Mouse (Mus musculus): ENCODE measurements around the gene Grin3b.

Grin3b gene

DNA sequence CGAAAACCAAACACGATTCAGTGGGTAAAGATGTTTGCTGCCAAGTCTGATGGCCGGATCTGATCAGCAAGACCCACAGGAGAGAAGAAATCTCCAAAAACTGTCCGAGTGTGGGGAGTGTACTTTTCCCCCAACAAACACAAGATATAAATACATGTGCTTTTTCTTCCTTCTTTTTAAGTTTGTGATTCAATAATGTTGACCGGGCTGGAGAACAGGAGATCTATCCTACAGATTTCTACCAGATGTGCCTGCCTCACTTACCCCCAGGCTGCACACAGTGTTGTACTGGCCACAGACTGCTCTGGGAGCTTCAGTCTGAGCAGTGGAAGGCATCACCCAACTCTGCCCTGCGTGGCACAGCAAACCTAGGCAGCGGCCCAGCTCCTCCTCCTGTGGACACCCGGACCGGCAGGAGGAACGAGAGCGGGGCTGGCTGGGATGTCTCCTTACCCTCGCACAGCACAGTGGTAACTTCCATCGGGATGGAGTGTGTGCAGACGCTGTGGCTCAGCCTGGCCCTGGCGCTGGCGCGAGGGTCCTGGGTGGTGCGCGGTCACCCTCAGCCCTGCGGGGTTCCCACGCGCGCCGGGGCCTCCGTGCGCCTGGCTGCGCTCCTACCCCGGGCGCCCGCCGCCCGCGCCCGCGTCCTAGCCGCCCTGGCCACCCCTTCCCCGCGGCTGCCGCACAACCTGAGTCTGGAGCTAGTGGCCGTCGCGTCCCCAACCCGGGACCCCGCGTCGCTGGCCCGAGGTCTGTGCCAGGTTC lies at the start of gene Grin3b:
Gene Grin3b (plus strand): TSS at position 301 of the 768 bp plus-strand sequence.
- no peak for DNase-seq (ENCODE audit: low spot score in 2 of 2)

DNA sequence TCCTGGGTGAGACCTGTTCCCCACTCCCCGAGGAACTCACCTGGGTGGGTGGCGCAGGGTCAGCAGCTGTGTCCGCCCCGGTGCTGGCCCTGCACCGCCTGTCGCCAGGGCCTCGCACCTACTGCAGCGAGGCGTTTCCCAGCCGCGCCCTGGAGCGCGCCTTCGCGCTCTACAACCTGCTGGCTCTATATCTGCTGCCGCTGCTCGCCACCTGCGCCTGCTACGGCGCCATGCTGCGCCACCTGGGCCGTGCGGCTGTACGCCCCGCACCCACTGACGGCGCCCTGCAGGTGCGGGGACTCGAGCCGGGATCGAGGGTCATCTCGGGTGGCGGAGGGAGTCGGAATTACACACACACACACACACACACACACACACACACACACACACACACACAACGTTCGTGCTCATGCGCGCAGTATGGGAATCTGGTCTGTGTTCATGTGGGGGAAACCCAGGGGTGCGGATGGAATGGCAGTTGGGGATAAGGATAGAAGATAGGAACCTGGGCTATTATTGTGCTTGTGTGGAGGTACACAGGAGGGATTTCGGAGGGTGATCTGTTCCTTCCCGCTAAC lies 49.5 kb upstream of the Grin3b start, which contains the start of gene R3hdm4:
Gene R3hdm4 (minus strand): TSS at position 251 of the 578 bp plus-strand sequence.
- no peak for DNase-seq (ENCODE audit: low spot score in 2 of 2)

DNA sequence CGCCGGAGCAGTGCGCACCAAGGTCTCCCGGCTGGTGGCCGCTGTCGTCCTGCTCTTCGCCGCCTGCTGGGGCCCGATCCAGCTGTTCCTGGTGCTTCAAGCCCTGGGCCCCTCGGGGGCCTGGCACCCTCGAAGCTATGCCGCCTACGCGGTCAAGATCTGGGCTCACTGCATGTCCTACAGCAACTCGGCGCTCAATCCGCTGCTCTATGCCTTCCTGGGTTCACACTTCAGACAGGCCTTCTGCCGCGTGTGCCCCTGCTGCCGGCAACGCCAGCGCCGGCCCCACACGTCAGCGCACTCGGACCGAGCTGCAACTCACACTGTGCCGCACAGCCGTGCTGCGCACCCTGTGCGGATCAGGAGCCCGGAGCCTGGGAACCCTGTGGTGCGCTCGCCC lies 48.9 kb upstream of the Grin3b start:
- no peak for DNase-seq (ENCODE audit: low spot score in 2 of 2)

DNA sequence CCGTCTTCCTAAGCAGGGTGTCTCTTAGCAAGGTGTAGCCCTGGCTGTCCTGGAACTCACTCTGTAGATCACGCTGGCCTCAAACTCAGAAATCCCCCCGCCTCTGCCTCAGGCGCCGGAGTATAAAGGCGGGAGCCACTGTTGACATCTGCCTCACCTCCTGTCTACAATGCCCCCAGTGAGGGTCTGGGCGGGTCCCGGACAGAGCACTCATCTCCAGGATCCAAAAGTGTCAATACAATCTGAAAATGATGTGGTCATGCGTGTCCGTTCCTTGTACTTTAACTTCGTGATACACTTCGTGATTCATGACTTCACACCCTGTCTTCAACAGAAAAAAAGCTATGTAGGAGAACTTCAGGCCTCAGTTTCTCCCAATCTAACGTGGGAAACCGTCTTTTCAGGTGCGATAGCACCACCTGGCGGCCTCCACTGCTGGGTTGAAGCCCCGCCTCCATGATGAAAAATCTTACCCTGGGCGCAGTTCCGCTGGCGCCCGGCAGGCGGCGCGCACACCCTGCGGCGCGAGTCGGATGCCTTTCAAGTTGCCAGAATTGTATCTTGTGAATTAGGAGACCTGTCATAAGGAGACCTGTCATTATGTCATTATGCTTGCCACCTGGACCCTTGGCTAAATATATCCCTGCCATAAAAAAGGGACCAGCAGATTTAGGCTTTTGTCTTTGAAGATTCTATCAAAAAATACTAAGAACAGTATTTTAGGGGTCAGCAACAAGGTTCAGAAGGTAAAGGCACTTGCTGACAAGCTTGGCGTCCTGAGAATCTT lies 45.3 kb upstream of the Grin3b start:
- peak; percentile 98 to 99 for DNase-seq (ENCODE audit: low spot score in 2 of 2)

DNA sequence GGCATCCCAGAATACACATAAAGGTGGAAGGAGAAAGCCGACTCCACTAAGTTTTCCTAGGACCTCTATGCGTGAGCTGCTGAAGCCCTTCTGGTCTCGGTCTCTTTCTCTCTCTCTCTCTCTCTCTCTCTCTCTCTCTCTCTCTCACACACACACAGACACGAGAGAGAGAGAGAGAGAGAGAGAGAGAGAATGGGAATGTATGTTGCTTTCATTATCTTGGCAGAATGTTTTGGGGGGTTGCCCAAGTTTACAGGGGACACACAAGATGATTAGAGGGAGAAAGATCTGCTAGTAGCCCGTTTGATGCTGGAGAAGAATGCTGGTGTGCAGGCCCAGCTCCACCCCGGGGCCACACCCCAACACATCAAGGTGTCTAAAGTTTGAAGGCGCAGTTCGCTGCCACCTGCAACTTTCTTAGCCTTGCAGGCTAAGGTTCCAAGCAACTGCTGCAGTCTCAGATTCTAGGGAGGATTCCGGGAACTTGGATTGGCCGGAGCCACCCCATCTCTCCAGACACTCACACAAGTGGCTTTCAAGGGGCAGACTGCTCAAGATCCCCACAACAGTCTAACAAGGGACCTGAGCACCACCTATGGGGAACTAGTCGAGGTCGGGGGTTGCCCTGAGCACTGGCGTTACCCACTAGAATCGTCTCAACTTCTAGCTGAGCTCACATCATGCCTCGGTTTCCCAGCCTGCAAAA lies 44.6 kb upstream of the Grin3b start:
- DNase-seq (ENCODE audit: low spot score in 2 of 2), result no peak

DNA sequence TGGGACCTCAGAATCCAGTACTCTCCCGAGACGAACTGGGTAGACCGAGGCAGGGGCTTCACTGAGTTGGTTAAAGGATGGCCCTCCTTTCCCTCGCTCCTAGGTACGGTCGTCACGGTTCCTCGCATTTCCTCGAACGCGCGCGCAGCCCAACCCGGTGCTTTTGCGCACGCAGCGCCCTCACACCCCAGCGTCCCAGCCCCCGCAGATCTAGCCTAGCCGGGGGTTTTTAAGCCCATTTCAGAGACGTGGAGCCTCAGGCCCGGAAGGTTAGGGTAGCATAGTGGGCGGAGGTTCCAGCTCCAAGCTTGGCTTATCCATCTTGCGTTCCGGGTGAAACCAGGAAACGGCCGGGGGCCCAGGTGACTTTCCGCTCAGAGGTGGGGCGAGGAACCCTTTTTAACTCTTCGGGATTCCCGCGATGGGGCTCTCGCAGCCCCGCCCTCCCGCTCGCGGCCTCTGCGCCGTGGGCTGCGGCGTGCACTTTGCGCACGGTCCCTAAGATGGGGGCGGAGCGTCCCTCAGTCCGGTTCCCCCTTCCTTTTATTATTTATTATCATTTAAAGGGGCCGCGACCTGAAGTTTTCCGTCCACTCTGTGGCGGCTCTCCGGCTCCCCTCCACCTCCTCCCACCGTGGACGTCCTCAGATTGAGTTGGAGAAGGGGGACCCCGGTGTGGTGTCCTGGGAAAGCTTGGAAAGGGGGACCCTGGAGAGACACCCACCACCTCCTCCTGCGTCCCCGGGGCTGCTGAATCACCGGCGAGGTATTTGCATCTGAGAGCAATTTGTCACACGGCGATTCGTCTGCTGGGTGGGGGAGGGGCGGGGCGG lies 43.8 kb upstream of the Grin3b start, which contains the start of gene Arid3a:
Gene Arid3a (plus strand): TSS at position 553 of the 833 bp plus-strand sequence.
- peak; percentile 85 to 89 for DNase-seq (ENCODE audit: low spot score in 2 of 2)

DNA sequence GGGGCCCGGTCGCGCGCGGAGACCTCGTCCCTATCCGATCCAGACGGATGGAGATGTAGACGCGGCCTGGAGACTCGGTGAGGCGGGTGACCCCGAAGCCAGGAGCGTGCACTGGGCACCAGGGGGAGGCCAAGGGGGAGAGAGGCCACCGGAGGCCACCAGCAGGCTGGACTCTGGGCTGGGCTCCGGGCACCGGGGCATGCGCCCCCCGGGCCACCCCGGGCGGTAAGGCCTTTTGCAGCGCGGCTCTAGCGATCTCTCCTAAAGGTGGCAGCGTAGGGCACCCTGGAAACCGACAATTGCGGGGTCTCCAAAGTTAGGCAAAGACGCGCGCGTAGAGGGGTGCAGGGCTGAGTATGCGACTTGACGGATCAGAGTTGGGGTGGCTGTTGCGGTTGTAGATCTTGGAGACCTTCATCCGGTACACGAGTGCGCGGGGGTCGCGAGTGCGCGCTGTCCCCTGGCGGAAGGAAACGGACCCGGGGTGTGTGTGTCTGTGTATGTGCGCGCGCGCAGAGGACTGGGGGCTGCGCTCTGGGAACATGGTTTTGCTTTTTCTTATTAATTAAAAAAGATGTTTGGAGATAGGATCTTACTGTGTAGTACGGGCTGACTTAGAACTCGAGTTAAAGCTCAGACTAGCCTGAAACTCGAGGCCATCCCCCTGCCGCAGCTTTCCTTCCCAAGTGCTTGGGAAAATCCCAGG lies 43.0 kb upstream of the Grin3b start:
- DNase-seq (ENCODE audit: low spot score in 2 of 2), result peak; percentile 63

DNA sequence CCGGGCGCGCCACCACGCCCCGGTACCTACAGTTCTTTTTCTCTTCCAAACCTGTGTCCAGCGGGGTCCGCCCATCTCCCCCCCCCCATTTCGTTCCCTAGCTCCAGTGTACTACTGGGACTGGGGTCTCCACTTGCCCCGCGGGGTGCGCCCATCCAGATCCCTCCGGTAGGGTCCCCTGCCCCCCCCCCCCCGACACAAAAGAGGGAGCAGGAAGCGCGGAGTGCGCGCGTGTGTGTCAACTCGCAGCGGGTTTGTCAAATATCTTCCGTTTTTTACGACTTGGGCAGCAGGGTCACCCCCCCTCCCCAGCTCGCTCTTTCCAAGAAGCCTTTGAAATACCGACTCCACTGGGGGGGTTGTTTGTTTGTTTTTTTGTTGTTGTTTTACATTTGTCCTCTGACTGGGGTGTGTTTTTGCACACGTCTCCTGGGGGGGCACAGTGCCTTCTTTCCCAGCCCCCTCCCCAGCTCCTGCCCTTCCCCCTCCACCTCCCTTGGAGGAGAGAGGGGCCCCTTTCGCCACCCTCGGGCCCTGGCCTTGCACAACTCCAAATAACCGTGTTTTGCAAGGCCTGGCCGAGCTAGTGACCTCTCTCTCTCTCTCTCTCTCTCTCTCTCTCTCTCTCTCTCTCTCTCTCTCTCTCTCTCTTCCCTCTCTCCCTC lies 42.4 kb upstream of the Grin3b start:
- DNase-seq (ENCODE audit: low spot score in 2 of 2), result no peak

DNA sequence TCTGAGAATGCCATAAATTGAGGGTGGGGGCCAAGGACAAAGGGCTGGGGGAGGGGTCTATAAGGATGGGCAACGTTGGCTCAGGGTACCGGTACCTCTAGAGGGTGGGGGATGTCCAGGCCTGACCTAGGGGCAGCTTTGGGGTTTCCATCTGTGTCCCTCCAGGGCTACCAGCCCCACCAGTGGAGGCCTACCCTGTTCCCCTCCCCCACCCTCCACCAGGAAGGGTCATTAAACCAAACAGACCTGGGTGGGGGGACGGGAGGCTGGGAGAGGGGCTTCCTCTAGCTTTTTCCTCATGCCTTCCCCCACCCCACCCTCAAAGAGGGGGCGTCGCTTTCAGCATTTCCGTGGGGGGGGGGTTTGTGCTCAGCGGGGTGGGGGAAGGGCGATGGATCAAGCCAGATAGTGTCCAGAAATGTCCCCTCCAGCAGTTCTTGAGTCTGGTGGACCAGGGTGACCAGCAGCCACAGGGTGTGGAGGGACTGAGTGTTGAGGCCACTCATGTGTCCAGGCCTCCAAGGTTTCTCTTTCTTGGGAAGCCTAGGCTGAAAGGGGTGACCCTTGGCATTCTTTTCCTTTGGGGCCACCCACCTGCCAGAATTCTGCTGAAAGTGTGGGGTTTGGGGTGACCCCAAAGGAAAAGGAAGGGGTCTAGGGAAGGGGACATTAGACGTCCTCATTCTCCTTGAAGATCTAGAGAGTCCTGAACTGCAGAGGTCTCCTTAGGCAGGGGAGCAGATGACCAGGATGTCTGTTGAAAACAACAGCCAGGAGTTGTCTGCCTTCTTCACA lies 41.4 kb upstream of the Grin3b start:
- DNase-seq (ENCODE audit: low spot score in 2 of 2), result no peak

DNA sequence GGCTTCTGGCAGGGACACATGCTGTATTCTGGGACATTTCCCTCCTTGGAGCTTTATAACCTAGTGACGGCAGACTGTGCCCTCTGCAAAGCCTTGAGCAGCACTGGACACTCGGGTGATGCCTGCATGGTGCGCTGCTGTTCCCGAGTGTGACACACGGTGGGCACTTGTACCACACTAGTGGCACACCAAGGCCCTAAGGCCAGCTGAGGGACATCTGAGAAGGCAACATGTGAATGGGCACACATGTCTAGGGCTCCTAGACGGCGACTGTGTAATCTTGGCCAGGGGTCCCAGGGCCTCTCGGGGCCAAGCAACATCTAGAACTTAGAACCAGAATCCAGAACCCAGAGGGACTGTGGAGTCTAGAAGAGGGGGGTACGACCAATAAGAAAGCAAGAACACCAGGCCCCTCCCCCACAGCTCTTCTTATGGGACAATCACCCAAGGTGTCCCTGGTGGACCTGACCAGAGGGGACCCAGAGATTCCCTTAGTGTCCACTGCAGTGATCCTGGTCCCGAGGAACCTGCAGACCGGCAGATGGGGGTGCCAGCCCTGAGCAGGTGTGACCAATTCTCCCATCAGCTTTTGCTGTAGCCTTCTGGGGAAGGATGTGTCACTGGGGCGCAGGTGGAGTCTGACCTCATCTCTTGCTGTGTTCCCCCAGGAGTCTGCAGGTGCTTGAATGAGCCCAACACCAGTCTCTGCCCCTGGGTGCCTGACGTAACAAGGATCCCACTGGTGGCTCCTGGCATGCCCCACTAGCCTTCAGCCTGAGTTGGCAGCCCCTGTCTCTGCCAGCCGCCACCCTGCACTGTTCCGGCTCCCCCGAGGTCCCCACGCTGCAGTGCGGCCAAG lies 40.3 kb upstream of the Grin3b start:
- DNase-seq (ENCODE audit: low spot score in 2 of 2), result no peak

DNA sequence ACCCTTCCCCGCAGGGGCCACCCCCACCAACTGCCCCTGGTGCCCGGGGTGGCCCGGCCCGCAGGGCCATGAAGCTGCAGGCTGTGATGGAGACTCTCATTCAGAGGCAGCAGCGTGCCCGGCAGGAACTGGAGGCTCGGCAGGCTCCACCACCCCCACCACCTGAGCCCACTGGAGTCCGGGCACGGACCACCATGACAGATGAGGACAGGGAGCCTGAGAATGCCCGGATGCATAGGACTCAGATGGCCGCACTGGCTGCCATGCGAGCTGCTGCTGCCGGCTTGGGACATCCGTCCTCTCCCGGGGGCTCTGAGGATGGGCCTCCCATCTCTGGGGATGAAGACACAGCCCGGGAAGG lies 39.7 kb upstream of the Grin3b start:
- no peak for DNase-seq (ENCODE audit: low spot score in 2 of 2)

DNA sequence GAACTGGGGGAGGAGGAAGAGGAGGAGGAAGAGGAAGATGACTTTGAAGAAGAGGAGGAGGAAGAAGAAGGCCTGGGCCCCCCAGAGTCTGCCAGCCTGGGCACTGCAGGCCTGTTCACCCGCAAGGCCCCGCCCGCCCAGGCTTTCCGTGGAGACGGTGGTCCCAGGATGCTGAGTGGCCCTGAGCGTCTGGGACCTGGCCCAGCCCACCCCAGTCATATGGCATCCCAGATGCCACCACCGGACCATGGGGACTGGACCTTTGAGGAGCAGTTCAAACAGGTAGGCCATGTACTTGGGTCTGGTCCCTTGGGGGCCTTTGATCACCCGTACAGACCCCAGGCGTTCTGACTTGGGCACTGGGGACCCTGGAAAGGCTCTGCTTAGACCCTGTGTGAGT lies 38.7 kb upstream of the Grin3b start:
- no peak for DNase-seq (ENCODE audit: low spot score in 2 of 2)

DNA sequence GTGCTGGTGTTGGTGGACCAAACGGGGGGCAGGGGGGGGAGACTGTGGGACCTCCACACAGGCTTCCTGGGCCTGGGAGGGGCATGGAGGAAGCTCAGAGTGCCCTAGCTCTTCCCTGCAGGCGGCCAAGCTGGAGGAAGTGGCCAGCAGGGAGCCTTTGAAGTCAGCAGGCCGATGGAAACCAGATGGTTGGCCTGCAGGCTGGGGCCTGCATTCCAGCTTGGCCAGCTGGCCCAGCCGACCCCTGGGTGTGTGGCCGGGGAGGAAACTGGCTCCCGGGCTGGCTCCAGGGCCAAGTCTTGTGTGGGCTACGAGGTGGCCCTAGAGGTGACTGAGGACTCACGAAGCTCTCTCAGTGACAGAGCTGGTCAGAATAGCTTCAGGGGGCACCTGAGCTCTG lies 37.8 kb upstream of the Grin3b start:
- DNase-seq (ENCODE audit: low spot score in 2 of 2), result no peak

DNA sequence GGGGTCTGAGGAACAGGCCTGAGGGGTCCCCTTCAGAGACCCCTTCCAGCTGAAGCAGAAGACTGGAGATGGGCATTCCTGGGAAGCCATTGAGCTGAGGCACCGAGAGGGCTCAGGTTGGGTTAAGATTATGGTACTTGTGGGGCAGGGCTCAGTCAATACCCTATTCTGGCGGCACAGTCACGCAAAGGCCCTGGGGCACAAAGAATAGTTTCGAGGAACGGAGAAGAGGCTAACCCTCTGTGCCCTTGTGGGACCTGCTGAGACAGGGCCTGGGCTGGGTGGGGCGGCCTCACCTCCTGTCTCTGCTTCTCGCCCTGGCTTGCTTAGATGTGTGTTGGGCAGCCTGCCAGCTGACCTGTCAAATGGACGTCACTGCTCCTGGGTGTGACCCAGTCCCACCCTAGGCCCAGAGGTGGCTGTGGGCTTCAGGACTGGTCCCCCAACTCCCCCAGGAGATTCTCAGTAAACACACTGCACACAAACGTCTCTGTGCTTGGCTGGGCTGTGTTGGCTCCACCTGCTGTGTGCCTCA lies 37.3 kb upstream of the Grin3b start:
- no peak for DNase-seq (ENCODE audit: low spot score in 2 of 2)

DNA sequence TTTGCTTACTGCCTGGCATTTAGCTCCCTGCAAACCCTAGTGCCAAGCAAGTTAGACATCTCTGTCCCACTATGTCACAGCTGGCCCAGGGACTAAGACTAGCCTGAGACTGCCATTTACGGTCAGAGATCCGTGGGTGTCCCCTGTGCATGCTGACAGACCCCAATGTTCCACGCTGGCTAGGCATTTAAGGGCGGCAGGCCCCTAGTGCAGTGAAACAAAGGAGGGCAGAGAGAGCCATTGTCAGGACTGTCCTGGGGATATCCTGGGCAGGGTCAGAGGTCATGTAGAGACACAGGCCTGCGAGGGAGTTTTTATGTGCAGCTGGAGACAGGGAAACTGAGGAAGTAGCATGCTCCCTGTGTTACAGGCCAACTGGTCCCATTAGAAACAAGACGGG lies 36.7 kb upstream of the Grin3b start:
- no peak for DNase-seq (ENCODE audit: low spot score in 2 of 2)

DNA sequence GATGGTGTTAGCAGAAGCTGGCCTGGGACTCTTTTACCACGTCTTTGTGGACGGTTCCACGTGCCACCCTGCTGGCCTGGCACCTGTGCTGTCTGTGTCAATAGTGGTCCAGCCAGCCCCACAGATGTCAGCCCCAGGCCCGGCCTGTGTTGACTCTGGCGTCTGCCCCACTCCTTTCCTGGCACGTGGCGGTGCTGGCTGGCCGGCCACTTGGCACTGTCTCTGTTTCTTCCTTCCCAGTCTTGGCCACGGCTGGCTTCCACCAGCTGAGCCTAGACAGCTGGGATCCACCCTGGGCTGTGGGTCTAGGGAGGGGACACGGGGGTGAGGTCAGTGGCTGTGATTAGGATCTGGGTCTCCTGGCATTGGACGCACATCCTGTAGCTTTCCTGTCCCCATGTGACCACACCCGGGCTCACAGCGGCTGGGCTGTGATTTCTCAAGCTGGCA lies 36.2 kb upstream of the Grin3b start:
- peak in 1 of 2 experiments; percentile 56 for DNase-seq (ENCODE audit: low spot score in 2 of 2)

DNA sequence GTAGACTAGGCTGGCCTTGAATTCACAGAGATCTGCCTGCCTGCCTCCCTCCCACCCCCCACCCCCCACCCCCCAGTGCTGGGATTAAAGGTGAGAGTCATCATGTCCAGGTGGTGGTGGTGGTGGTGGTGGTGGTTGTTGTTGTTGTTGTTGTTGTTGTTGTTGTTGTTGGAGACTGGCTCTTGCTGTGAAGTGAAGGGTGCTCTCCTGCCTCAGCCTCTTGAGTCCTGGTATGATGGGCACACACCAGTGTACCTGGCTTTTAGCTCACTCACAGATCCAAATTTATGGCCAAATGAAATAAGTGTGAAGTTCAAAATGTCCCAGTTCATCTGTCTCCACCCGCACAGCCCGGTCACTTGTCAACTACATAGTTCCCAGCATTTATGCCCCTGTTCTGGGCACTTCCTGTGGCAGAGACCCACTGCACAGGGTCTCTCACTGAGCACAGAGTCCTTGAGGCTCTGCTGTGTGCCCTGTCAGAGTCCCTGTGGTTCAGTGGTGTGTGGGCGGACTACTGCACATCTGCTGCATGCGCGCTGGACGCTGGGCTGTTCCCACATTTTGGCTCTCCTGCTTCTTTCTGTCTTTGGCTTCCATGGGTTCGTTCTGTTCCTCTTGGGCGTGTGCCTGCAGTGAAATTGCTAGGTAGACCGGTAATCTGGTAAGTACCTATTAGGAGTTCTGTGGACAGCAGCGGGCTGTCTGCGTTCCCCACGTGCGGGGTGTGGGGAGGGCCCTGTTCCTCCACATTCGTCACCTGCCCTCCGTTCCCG lies 35.5 kb upstream of the Grin3b start:
- no peak for DNase-seq (ENCODE audit: low spot score in 2 of 2)

All from right cerebral cortex, adult 2 months (tissue).